Mouse (Mus musculus) limb, embryonic 12.5 days (tissue): Measurements from ENCODE around the gene Dock1. TPM values are rescaled to one million over a fixed set of nuclear protein-coding genes. Genes with fewer than 3 reads are reported as not detected.

Source experiments
- ATAC-seq: fragments of 200-750 bp; cut with Nextera tagmentation; 2 replicates; pipeline ENCODE4 v1.8.0; 2017; ENCODE audit warnings: low read depth, moderate TSS enrichment; ENCODE audit not compliant: insufficient number of reproducible peaks, insufficient read depth, low FRiP score, low TSS enrichment
- H3K27ac ChIP-seq: fragments of 300-500 bp; sonication (generic); 2 replicates; pipeline ENCODE4 v1.5.1; 2016; ENCODE audit warnings: mild to moderate bottlenecking, moderate library complexity
- H3K27me3 ChIP-seq: fragments of 300-500 bp; sonication (generic); 2 replicates; pipeline ENCODE4 v1.6.1; 2016; ENCODE audit warnings: mild to moderate bottlenecking, moderate library complexity
- H3K36me3 ChIP-seq: fragments of 300-500 bp; sonication (generic); 2 replicates; pipeline ENCODE4 v1.6.1; 2016; ENCODE audit warnings: mild to moderate bottlenecking, moderate library complexity
- H3K4me1 ChIP-seq: fragments of 300-500 bp; sonication (generic); replicated peaks from 2 replicates; pipeline ENCODE4 v1.6.1; 2016
- H3K4me2 ChIP-seq: fragments of 300-500 bp; sonication (generic); 2 replicates; pipeline ENCODE4 v1.6.1; 2016; ENCODE audit warnings: mild to moderate bottlenecking, moderate library complexity
- H3K4me3 ChIP-seq: fragments of 300-500 bp; sonication (generic); replicated peaks from 2 replicates; pipeline ENCODE4 v1.5.1; 2016; ENCODE audit warnings: mild to moderate bottlenecking
- H3K9ac ChIP-seq: fragments of 300-500 bp; sonication (generic); replicated peaks from 2 replicates; pipeline ENCODE4 v1.6.1; 2016; ENCODE audit warnings: mild to moderate bottlenecking, moderate library complexity
- H3K9me3 ChIP-seq: fragments of 300-500 bp; sonication (generic); 2 replicates; pipeline ENCODE4 v1.6.1; 2016; ENCODE audit warnings: mild to moderate bottlenecking, moderate library complexity
- WGBS: fragments of 180-500 bp; shearing (Covaris S2); methylation state at CpG from one replicate; pipeline ENCODE4 v1.1.7; 2016; 5-methylcytosine and 5-hydroxymethylcytosine counted together
- polyA plus RNA-seq: library from polyadenylated mRNA; unstranded; fragments of >200 nt; fragmentation: Nextera tagmentation; extraction: Ambion mirVana; gene quantifications from 2 replicates; pipeline ENCODE4 v1.2.1, GENCODE M21; 2016

The Dock1 gene
- polyA plus RNA-seq, 1 experiment from 2014 or later = 47.9 TPM

- no peak for ATAC-seq
Measured at GRCm38 (mm10) chr7:135212505-135212904, 542.1 kb downstream of the Dock1 start.

DNA sequence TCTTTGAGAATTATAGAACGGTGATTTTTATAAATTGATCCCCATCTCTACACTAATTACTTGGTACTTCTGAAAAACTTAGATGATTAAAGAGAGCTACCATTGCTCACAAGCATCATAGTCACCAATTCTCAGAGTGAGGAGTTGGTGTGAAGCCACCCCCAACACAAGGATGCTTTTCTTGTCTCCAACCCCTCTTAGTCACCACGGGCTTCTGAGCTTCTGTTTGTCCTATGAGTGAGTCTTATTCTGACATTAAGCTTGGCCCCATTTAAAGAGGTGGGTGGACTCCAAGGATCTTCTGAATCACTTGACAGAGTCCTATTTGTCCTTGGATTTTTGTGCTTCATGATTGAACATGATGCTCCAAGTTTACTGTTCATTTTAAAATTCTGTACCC, 551.0 kb downstream of the Dock1 start:
- no peak for ATAC-seq
- no peak overlapping the region for H3K4me3 ChIP-seq

More at GRCm38 (mm10) chr7:135212505-135212904, 542.1 kb downstream of the Dock1 start:
- Histone ChIP-seq H3K27ac (no peak overlapping the region), H3K9ac (no peak overlapping the region), H3K36me3 (no peaks in the 10 kb centered on the region), H3K9me3 (no peaks in the 10 kb centered on the region), H3K4me3 (no peak overlapping the region), H3K4me2 (no peak overlapping the region), H3K27me3 (no peaks in the 10 kb centered on the region), H3K4me1 (no peaks in the 10 kb centered on the region)
- WGBS = 57% methylated on average over 2 of the region's 2 CpGs

More for the DNA sequence above, 551.0 kb downstream of the Dock1 start:
- Histone ChIP-seq H3K4me2 (no peak overlapping the region), H3K27me3 (no peaks in the 10 kb centered on the region), H3K9me3 (no peaks in the 10 kb centered on the region), H3K9ac (no peak overlapping the region), H3K36me3 (no peaks in the 10 kb centered on the region), H3K27ac (no peak overlapping the region), H3K4me1 (no peaks in the 10 kb centered on the region)
- 86% methylated on average over 2 of the region's 2 CpGs for WGBS
